Mouse (Mus musculus): ENCODE data around the gene H2al1g. TPM values are rescaled to one million over a fixed set of nuclear protein-coding genes. Genes with fewer than 3 reads are reported as not detected.
"Not testable (repeated sequence)": the region's sequence is repeated elsewhere in the genome, so short reads cannot be mapped to it uniquely, and the experiment has no call there.

The H2al1g gene
- polyA plus RNA-seq, 1 experiment from 2014 or later = not detected

GRCm38 (mm10) chrX:11321192-11321591 is 3.1 kb downstream of the H2al1g start, which contains the start of gene H2al1h:
Gene H2al1h, plus strand, starts transcription at chrX:11321492.
- H3K27ac ChIP-seq (replicated peaks); H3K4me2 ChIP-seq (replicated peaks); H3K9me3 ChIP-seq; H3K27me3 ChIP-seq; ATAC-seq (ENCODE audit: low FRiP score, low read depth); H3K36me3 ChIP-seq; H3K4me1 ChIP-seq; H3K4me3 ChIP-seq; H3K9ac ChIP-seq (replicated peaks): not testable (repeated sequence)
- WGBS = no CpG with 5 or more reads among the region's 6 CpGs

GRCm38 (mm10) chrX:11324359-11324758 is 6.3 kb downstream of the H2al1g start, which contains the start of gene H2al1i:
Gene H2al1i, plus strand, starts transcription at chrX:11324659.
- not testable (repeated sequence) for H3K36me3 ChIP-seq; H3K9me3 ChIP-seq; ATAC-seq (ENCODE audit: low FRiP score, low read depth); H3K27ac ChIP-seq (replicated peaks); H3K4me3 ChIP-seq; H3K4me1 ChIP-seq; H3K27me3 ChIP-seq; H3K9ac ChIP-seq (replicated peaks); H3K4me2 ChIP-seq (replicated peaks)
- WGBS = 94% methylated on average over 2 of the region's 5 CpGs

- not testable (repeated sequence) for H3K4me3 ChIP-seq; ATAC-seq (ENCODE audit: low FRiP score, low read depth)
- WGBS = 95% methylated on average over 2 of the region's 2 CpGs
Observed at GRCm38 (mm10) chrX:11327522-11327921, 9.5 kb downstream of the H2al1g start, which contains the start of gene H2al1j. Gene H2al1j, plus strand, starts transcription at chrX:11327822.

GRCm38 (mm10) chrX:11345762-11346161 is 27.7 kb downstream of the H2al1g start:
- Histone ChIP-seq H3K27ac (replicated peaks) (no peak overlapping the region), H3K4me3 (no peak overlapping the region), H3K9ac (replicated peaks) (no peak overlapping the region), H3K36me3 (no peaks in the 10 kb centered on the region), H3K4me2 (replicated peaks) (no peak overlapping the region), H3K9me3 (no peaks in the 10 kb centered on the region), H3K4me1 (no peaks in the 10 kb centered on the region), H3K27me3 (peaks cover 3% of the 10 kb centered on the region; the same call in 1 of the 2 replicates)
- ATAC-seq (ENCODE audit: low FRiP score, low read depth) = no peak
- WGBS = 78% methylated on average over 9 of the region's 9 CpGs

More at GRCm38 (mm10) chrX:11327522-11327921, 9.5 kb downstream of the H2al1g start, which contains the start of gene H2al1j:
- not testable (repeated sequence) for H3K9me3 ChIP-seq; H3K4me2 ChIP-seq (replicated peaks); H3K9ac ChIP-seq (replicated peaks); H3K27me3 ChIP-seq; H3K36me3 ChIP-seq; H3K27ac ChIP-seq (replicated peaks); H3K4me1 ChIP-seq

GRCm38 (mm10) chrX:11346756-11347155 is 28.7 kb downstream of the H2al1g start:
- Histone ChIP-seq H3K4me3 (no peak overlapping the region), H3K9ac (replicated peaks) (no peak overlapping the region), H3K27me3 (peaks cover 3% of the 10 kb centered on the region; the same call in 1 of the 2 replicates), H3K27ac (replicated peaks) (no peak overlapping the region), H3K9me3 (no peaks in the 10 kb centered on the region), H3K4me2 (replicated peaks) (no peak overlapping the region), H3K36me3 (no peaks in the 10 kb centered on the region), H3K4me1 (no peaks in the 10 kb centered on the region)
- 93% methylated on average over 3 of the region's 3 CpGs for WGBS
- ATAC-seq (ENCODE audit: low FRiP score, low read depth) = no peak

GRCm38 (mm10) chrX:11360823-11361222 is 42.8 kb downstream of the H2al1g start:
- no peak overlapping the region for H3K4me2 ChIP-seq (replicated peaks)
- H3K36me3 ChIP-seq = no peaks in the 10 kb centered on the region
- no peaks in the 10 kb centered on the region for H3K9me3 ChIP-seq
- H3K9ac ChIP-seq (replicated peaks) = no peak overlapping the region
- H3K4me3 ChIP-seq = no peak overlapping the region
- peaks cover 14% of the 10 kb centered on the region for H3K27me3 ChIP-seq
- no peak overlapping the region for H3K27ac ChIP-seq (replicated peaks)
- no peak for ATAC-seq (ENCODE audit: low FRiP score, low read depth)
- no peaks in the 10 kb centered on the region for H3K4me1 ChIP-seq
- 91% methylated on average over 6 of the region's 6 CpGs for WGBS

- no peak overlapping the region for H3K9ac ChIP-seq (replicated peaks)
- 94% methylated on average over 2 of the region's 2 CpGs for WGBS
- H3K4me3 ChIP-seq = no peak overlapping the region
- no peak overlapping the region for H3K27ac ChIP-seq (replicated peaks)
- ATAC-seq (ENCODE audit: low FRiP score, low read depth) = no peak
- H3K4me2 ChIP-seq (replicated peaks) = no peak overlapping the region
- H3K4me1 ChIP-seq = no peaks in the 10 kb centered on the region
- H3K36me3 ChIP-seq = no peaks in the 10 kb centered on the region
- H3K27me3 ChIP-seq = peaks cover 14% of the 10 kb centered on the region
- H3K9me3 ChIP-seq = no peaks in the 10 kb centered on the region
Observed at GRCm38 (mm10) chrX:11361261-11361660, 43.2 kb downstream of the H2al1g start.

GRCm38 (mm10) chrX:11363890-11364289 is 45.8 kb downstream of the H2al1g start:
- Histone ChIP-seq H3K9me3 (no peaks in the 10 kb centered on the region), H3K4me3 (no peak overlapping the region), H3K4me2 (replicated peaks) (no peak overlapping the region), H3K4me1 (no peaks in the 10 kb centered on the region), H3K9ac (replicated peaks) (no peak overlapping the region), H3K36me3 (no peaks in the 10 kb centered on the region), H3K27me3 (peaks cover 14% of the 10 kb centered on the region), H3K27ac (replicated peaks) (no peak overlapping the region)
- 62% methylated on average over 6 of the region's 6 CpGs for whole genome bisulfite sequencing
- ATAC-seq (ENCODE audit: low FRiP score, low read depth) = no peak

GRCm38 (mm10) chrX:11365151-11365550 is 47.1 kb downstream of the H2al1g start:
- 58% methylated on average over 12 of the region's 12 CpGs for WGBS
- no peak overlapping the region for H3K4me3 ChIP-seq
- ATAC-seq (ENCODE audit: low FRiP score, low read depth) = no peak
- peaks cover 11% of the 10 kb centered on the region for H3K27me3 ChIP-seq
- H3K36me3 ChIP-seq = no peaks in the 10 kb centered on the region
- H3K4me2 ChIP-seq (replicated peaks) = no peak overlapping the region
- H3K9me3 ChIP-seq = no peaks in the 10 kb centered on the region
- no peak overlapping the region for H3K9ac ChIP-seq (replicated peaks)
- no peaks in the 10 kb centered on the region for H3K4me1 ChIP-seq
- H3K27ac ChIP-seq (replicated peaks) = no peak overlapping the region

Other genes with a start within 250 kb of the H2al1g start
- gene H2al1a, start 19.0 kb upstream of the H2al1g start, polyA plus RNA-seq (2016; fragmentation: Nextera tagmentation; extraction: Ambion mirVana) = not detected in 2 replicates
- not detected in 2 replicates for gene H2al1b, start 15.8 kb upstream of the H2al1g start, polyA plus RNA-seq (2016; fragmentation: Nextera tagmentation; extraction: Ambion mirVana)
- gene H2al1c, start 12.6 kb upstream of the H2al1g start, polyA plus RNA-seq (2016; fragmentation: Nextera tagmentation; extraction: Ambion mirVana) = not detected in 2 replicates
- not detected in 2 replicates for gene H2al1d, start 9.4 kb upstream of the H2al1g start, polyA plus RNA-seq (2016; fragmentation: Nextera tagmentation; extraction: Ambion mirVana)
- gene H2al1e, start 6.3 kb upstream of the H2al1g start, polyA plus RNA-seq (2016; fragmentation: Nextera tagmentation; extraction: Ambion mirVana) = not detected in 2 replicates
- not detected in 2 replicates for gene H2al1f, start 3.1 kb upstream of the H2al1g start, polyA plus RNA-seq (2016; fragmentation: Nextera tagmentation; extraction: Ambion mirVana)
- gene H2al1h, start 3.2 kb downstream of the H2al1g start, polyA plus RNA-seq (2016; fragmentation: Nextera tagmentation; extraction: Ambion mirVana) = not detected in 2 replicates
- gene H2al1i, start 6.4 kb downstream of the H2al1g start, polyA plus RNA-seq (2016; fragmentation: Nextera tagmentation; extraction: Ambion mirVana) = not detected in 2 replicates
- gene H2al1j, start 9.6 kb downstream of the H2al1g start, polyA plus RNA-seq (2016; fragmentation: Nextera tagmentation; extraction: Ambion mirVana) = not detected in 2 replicates